Mouse (Mus musculus): ENCODE measurements at regions not wholly inside any gene's neighbourhood (a gene's known extent, or its start where the extent isn't known, plus 50 kb on each side); places are given as distances from the start of the nearest gene placed in this dataset.

- Histone ChIP-seq H3K27ac (no peak overlapping the region), H3K4me3 (no peak overlapping the region)
- TF ChIP-seq CTCF (IDR thresholded peaks at IDR 0.05) = no peak
- intact Hi-C loops (cut with DNase I) = no loop called here
- DNase-seq = no peak
Observed at GRCm38 (mm10) chr12:7764795-7765697, 212.4 kb upstream of the Apob start.

- DNase-seq = no peak
- Histone ChIP-seq H3K4me3 (no peak overlapping the region), H3K27ac (no peak overlapping the region)
- TF ChIP-seq CTCF (IDR thresholded peaks at IDR 0.05) = no peak
- intact Hi-C loops (cut with DNase I) = no loop called here
Observed at GRCm38 (mm10) chr12:7774127-7774526, 203.3 kb upstream of the Apob start.

DNA sequence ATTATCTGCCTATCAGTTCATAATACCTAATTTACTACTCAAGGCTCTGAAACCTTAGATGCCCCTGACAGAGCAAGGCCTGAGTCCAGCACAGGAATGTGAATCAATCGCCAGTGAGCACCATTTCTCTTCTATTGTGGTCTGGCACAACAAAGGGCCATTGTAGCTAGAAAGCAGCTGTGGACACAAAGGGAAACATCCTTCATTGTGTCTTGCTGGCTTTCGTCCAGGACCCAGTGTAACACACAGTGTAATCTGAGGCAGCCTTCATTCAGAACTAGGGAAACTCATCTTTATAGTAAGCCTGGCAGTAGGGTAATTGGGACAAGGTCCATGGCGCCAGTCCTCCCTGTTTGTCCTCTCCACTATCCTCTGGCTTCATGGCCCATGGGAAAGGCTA, 201.1 kb upstream of the Apob start:
- Histone ChIP-seq H3K27ac (no peak overlapping the region), H3K4me3 (no peak overlapping the region)
- TF ChIP-seq CTCF (IDR thresholded peaks at IDR 0.05) = no peak
- DNase-seq = no peak
- intact Hi-C loops (cut with DNase I) = no loop called here

- no peak for DNase-seq
- no peak overlapping the region for H3K4me3 ChIP-seq
- TF ChIP-seq CTCF (IDR thresholded peaks at IDR 0.05) = peak; percentile 67
- H3K27ac ChIP-seq = no peak overlapping the region
- intact Hi-C loops (cut with DNase I) = no loop called here
Observed at GRCm38 (mm10) chr12:7777220-7778055, 200.0 kb upstream of the Apob start.

GRCm38 (mm10) chr12:7778056-7778440, 199.4 kb upstream of the Apob start:
- no peak for TF ChIP-seq CTCF (IDR thresholded peaks at IDR 0.05)

DNA sequence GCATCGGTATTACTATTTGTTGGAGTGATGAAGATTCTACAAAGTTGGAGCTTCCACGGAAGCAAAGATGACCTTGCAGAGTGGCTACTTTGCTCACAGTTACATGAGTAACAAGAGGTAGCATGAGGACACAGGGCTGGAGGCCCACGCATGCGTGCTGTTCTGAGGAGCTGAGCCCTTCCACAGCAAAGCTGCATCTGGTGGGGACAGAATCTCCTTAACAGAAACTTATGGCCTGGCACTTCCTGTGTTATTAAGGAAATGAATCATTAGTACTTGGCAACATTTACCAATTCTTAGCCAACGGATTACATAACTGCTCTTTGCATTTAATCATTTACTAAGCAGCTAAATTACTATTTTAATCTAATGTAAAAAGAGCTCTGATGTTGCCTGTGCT, 160.8 kb upstream of the Apob start:
- DNase-seq = peak; percentile 27
- H3K27ac ChIP-seq = no peak overlapping the region
- no peak overlapping the region for H3K4me3 ChIP-seq
- TF ChIP-seq CTCF (IDR thresholded peaks at IDR 0.05) = no peak
- intact Hi-C loops (cut with DNase I) = no loop called here

More at GRCm38 (mm10) chr12:7778056-7778440, 199.4 kb upstream of the Apob start:
- H3K4me3 ChIP-seq = no peak overlapping the region
- DNase-seq = no peak
- intact Hi-C loops (cut with DNase I) = no loop called here
- no peak overlapping the region for H3K27ac ChIP-seq

DNA sequence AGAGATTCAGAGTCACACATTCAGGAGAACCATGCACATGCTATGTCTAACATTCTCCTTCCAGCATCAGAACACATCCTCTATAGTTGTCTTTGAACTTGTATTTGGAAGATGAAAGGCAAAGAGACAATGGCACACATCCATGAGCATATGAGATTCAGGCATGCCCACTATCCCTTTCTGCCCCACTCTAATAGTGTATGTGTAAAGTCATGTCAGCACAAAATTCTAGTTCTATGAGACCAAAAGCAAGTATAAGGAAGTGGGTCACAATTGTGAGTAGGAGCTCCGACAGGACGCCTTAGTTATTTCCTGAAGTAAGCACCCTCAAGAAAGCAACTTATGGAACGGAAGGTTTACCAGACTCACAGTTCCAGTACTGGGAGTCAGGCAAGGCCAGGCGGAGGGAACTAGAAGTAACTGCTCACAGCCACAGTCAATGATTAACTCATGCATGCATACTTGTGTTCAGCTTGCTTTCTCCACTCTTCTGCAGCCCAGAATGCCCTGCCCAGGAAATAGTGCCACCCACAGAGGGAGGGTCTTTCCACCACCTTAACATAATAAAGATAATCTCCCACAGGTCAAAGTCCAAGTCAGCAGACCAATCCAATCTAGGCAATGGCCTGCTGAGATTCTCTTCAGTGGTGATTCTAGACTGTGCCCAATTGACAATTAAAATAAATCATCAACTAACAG, 157.3 kb upstream of the Apob start:
- Histone ChIP-seq H3K27ac (no peak overlapping the region), H3K4me3 (no peak overlapping the region)
- TF ChIP-seq CTCF (IDR thresholded peaks at IDR 0.05) = no peak
- intact Hi-C loops (cut with DNase I) = no loop called here
- no peak for DNase-seq

- no peak for DNase-seq
- intact Hi-C loops (cut with DNase I) = no loop called here
- Histone ChIP-seq H3K27ac (no peak overlapping the region), H3K4me3 (no peak overlapping the region)
- TF ChIP-seq CTCF (IDR thresholded peaks at IDR 0.05) = no peak
Observed at GRCm38 (mm10) chr12:7820718-7821117, 156.7 kb upstream of the Apob start.

DNA sequence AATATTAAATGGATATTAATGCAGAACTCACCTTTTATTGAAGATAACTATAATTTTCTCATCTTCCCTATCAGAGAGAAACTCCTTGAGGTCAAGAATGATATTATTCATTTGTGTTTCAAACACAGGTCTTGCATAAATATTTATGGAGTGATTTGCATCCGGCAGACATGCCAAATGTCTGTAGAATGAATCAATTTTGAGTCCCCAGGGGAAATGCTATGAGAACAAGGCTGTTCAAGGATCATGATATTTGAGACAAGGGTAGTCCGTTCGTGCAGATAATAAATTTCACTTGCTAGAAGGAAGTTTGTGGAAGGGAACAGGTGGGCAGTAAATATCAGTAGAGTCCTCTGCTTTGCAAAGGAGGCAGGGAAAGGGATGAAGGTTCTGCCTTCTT, 141.7 kb upstream of the Apob start:
- TF ChIP-seq CTCF (IDR thresholded peaks at IDR 0.05) = no peak
- intact Hi-C loops (cut with DNase I) = no loop called here
- Histone ChIP-seq H3K4me3 (no peak overlapping the region), H3K27ac (no peak overlapping the region)
- no peak for DNase-seq

DNA sequence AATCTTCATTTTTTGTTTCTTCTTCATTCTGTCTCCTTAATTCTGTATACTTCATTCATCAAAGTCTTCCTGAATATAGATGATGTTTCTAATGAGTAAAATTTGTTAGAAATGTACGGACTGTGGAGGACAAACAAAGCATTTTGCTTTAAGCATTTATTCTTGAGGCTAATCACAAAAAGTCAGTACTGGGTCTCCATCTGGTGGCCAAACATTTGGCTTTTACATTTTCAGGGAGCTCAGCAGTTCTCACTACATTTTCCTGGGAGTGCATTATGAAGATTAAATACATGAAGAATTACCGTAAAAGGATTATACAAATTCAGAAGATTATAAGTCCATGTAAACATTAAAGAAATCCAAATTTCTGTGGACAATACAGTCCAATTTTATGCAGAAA, 123.6 kb upstream of the Apob start:
- no peak for TF ChIP-seq CTCF (IDR thresholded peaks at IDR 0.05)
- no peak overlapping the region for H3K27ac ChIP-seq
- H3K4me3 ChIP-seq = no peak overlapping the region
- DNase-seq = no peak
- intact Hi-C loops (cut with DNase I) = no loop called here

- intact Hi-C loops (cut with DNase I) = no loop called here
- Histone ChIP-seq H3K4me3 (no peak overlapping the region), H3K27ac (no peak overlapping the region)
- no peak for DNase-seq
- TF ChIP-seq CTCF (IDR thresholded peaks at IDR 0.05) = no peak
Observed at GRCm38 (mm10) chr12:7855683-7856082, 121.8 kb upstream of the Apob start.

DNA sequence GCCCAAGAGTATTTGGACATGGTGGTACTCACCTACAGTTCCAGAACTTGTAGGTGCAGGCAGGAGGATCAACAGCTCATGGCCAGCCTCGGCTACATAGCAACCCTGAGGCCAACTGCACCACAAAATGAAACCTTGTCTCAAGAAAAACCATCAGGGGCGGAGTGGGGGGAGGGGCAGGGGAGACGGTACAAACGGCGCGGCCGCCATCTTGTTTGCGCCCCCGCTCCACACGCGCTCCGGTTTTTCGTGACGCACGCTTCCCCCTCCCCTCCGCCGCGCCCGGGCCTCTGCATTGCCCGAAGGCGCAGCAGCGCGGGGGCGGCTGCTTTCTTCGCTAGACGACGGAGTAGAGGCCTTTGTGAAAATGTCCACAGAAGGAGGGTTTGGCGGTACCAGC, 117.9 kb upstream of the Apob start:
- H3K27ac ChIP-seq = no peak overlapping the region
- intact Hi-C loops (cut with DNase I) = no loop called here
- DNase-seq = no peak
- H3K4me3 ChIP-seq = no peak overlapping the region
- no peak for TF ChIP-seq CTCF (IDR thresholded peaks at IDR 0.05)

- no peak for TF ChIP-seq CTCF (IDR thresholded peaks at IDR 0.05)
- no peak for DNase-seq
- no peak overlapping the region for H3K27ac ChIP-seq
- H3K4me3 ChIP-seq = no peak overlapping the region
- intact Hi-C loops (cut with DNase I) = no loop called here
Observed at GRCm38 (mm10) chr12:7870004-7870403, 107.4 kb upstream of the Apob start.

Data from gastrocnemius, adult 2 months (tissue).